Mouse (Mus musculus): ENCODE results near the gene Sap30.
A peak's percentile ranks its signal among the peaks of the same experiment; 100 is the strongest.
"Not testable (repeated sequence)": the region's sequence is repeated elsewhere in the genome, so short reads cannot be mapped to it uniquely, and the experiment has no call there.

Gene Sap30

DNA sequence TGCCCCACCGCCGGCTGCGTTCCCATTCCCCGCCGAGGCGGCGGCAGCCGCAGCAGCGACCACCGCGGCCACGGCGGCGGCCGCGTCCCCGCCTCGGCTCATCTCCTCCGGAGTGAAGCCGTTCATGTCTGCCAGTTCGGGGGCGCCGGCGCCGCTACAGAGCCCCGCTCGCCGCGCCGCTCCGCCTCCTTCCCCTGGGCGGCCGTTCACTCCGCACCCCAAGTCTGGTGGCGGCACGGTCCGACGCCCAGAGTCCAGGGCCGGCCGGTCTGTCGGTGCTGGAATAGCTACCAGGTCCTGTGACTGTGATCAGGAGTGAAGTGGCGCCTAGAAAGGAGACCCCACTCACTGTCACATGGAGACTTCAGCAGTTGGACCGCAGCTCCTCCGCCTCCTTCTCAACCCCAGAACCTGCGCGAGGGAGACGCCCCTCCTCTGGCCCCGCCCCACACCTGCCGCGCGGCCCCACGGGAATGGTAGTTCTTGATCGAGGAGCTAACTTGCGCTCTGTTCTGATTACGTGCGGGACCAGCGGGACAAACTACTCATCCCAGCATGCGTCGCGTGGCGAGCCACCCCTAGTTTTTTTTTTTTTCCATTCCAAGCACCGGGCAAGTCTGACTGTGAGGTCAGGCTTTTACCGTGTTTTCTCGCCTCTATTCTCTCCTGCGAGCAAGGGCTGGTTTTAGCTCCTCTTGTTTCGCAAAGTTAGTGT is at the start of gene Sap30:
TSS of gene Sap30 (minus strand) at position 420 of the 715 bp plus-strand sequence.
- DNase-seq, result peak; percentile 98 to 99

DNA sequence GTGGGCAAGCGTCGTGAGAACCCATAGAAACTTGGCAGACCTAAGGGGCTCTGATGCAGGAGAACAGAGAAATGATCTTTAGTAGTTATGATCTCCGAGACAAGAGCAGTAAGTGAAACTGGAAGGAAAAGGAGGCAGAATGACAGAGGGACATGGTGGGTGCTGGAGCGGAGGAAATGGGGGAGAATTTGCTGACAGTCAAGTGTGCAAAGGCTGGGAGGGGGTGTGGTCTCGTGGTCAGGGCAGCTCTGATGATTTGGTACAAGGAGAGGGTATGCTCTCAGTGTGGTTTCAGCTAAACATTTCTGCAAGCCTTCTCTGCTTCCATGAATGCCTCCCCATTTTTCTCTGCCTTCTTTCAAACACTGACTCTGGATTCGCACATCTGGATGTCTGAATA is 48.5 kb upstream of the Sap30 start:
- no peak for DNase-seq

DNA sequence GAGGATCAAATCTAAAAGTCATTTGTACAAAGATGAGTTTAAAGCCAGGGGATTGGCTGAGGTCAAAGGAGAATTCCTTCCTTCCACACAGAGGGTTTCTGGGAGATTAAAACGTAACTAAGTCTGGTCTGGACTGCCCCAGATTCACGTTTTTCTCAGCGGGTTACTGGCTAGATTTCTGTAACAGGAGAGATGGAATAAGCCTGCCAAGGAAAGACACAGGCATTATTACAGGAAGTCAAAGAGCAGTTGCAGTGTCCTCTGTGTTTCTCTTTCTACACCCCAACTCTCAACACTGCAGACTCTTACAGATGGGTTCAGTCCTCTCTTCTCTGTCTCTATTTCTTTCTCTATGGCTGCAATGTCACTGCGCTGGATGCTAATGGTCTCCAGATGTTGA is 46.8 kb upstream of the Sap30 start:
- DNase-seq, result no peak

DNA sequence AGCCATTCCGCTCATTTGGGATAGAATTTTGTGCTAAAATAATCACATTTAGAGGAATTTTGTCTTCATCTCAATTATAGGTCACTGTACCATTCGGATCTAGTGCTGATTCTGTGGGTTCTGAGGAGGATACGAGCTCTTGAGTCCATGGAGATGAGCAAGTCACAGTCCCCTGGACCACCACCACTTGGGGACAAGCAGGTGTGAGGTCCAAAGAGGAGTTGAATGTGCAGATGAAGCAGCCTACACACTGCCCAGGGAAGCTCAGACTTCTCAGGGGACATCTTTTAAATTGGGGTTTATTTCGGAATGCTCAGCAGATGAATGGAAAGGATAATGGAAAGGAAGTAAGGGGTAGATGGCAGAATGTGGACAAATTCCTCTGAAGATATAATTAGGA is 45.4 kb upstream of the Sap30 start:
- DNase-seq, result no peak

DNA sequence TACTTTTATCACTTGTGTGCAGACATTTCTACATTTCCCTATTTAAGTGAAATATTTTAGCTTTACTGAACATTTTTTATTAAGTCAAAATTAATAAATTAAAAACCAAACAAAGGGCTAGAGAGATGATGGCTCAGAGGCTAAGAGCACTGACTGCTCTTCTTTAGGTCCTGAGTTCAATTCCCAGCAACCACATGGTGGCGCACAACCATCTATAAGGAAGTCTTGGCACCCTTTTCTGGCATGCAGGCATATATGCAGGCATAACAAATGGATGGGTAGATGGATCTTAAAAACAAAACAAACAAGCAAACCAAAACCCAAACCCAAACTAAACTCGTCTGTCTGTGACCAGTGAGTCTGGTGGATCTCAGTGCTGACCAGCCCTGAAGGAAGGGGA is 44.6 kb upstream of the Sap30 start:
- DNase-seq, result no peak

DNA sequence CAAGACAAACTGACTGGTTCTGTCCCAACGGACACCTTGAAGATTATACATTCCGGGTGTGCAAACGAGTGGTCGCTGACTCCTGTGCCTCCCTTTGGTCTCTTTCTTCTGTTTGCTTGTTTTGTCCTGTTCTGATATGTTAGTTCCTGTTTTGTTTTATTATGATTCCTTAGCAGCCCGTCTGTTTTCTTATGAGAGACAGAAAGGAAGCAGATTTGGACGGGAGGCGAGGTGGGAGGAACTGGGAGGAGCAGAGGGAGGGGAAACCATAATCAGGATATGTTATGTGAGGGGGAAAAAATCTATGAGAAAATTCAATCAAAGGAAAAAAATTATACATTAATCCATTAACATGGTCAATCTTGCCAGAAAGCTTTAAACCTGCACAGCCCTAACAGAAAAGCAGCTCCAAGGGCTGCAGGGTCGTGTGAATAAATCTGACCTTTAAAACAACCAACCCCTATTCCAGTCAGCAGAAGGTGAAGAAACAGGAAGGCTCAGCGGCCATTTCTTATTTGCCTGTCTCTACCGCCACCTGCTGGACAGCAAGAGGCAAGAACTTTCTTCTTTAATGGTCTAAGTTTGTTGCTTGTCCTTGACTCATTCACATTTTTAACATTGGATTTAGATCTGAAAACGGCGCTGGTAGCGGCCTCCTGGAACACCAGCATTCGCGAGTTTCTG is 43.1 kb upstream of the Sap30 start:
- DNase-seq, result peak; percentile 36 to 51

DNA sequence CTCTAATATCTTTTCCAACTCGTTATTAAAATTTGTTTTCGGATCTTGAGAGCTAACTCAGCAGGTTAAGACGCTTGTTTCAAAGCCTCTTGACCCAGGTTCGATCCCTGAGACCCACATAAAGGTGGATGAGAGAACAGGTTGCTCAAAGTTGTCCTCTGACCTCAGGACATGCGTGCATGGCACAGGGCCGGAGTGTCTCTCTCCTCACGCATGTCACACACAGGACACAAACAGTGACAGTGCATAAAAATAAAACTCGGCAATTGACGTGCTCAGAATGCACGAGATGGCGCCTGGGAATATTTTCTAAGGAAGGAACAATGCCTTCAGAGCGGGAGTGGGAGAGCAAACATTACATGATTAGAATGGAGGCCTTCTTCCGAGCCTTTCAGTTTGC is 42.6 kb upstream of the Sap30 start:
- DNase-seq, result no peak

DNA sequence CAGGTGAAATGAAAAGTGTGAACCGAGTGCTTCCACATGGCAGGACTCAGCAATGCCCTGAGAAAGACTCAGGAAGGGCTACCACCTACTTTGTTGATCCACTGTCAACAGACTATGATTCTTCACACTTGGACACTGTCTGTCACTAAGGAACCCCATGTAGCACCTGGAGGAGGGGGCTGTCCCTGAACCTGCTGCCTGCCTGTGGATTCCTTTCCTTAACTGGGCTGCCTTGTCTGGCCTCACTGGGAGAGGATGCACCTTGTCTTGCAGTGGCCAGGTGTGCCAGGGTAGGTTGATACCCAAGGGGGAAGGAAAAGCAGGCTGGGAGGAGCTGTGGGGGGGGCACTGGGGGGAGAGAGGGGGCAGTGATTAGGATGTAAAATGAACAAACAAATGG is 40.4 kb upstream of the Sap30 start:
- no peak for DNase-seq

DNA sequence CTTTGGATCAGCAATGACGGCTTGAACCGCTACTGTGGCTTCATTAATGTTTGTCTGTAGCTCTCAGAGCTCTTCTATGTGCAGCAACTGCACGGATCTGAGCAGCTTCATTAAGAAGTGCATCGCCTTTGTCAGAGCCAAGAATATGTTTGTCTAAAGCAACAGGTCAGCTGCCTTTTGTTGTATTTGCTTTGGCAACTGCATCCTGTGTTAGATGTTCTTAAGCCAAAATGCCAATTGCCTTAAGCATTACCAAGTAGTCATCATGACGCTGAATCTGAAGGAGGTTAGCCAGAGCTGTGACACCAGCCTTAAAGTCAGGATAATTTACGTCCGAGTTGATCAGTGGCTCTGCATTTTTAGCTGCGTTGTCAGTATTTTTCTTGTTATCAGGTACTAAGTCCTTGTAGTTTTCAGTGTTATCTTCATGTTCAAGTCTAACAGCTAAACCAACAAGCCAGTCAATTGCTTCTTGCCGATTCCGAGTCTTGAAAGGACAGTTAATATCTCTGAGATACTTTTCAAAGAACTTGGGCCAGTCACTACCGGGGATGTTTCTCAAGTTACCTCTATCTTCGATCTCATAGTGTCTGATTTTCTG is 32.6 kb upstream of the Sap30 start:
- DNase-seq, result no peak

DNA sequence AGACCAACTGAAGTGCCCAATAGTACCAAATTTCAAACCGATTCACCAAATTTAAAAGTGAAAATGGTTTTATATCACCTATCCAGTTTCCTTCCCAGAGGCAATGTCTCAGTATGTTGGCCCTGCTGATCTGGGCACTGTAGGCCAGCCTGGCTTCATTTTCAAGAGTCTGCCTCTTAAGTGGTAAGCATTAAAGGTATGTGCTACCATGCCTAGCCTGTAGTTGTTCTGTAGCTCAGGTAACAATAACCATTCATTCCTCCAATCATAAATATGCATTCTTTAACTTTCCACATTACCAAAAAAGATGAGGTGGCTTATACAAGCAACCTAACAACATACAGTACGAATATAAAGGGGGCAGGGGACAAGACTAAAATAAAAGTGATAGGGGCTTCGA is 30.1 kb upstream of the Sap30 start:
- no peak for DNase-seq

DNA sequence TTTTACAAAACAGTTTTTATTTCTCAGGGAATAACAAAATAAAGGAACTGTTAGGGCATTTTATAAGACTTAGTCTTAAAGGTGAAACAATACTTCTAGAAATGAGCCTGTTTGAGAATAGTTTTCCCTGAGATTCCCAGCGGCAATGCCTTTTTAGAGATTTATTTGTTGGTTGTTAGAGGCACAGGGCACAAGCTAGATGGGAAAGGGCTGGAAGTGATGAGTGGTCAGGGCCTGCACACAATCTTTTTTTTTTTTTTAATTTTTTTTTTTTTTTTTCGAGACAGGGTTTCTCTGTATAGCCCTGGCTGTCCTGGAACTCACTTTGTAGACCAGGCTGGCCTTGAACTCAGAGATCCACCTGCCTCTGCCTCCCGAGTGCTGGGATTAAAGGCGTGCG is 29.0 kb upstream of the Sap30 start:
- not testable (repeated sequence) for DNase-seq

DNA sequence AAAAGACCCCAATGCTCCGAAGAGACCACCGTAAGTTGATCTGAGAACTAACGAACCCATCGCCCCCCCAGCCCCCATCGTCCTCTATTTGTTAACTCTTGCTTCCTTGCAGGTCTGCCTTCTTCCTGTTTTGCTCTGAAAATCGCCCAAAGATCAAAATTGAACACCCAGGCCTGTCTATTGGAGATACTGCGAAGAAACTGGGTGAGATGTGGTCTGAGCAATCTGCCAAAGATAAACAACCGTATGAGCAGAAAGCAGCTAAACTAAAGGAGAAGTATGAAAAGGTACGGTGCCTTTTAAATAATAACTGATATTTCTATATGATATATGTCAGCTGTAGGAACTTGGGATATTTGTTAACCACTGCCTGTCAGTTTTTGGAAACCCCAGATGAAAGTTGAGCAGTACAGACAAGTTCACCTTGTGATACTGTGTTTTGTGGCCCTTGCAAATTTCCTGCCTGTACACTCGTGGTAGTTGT is 25.6 kb upstream of the Sap30 start:
- not testable (repeated sequence) for DNase-seq

DNA sequence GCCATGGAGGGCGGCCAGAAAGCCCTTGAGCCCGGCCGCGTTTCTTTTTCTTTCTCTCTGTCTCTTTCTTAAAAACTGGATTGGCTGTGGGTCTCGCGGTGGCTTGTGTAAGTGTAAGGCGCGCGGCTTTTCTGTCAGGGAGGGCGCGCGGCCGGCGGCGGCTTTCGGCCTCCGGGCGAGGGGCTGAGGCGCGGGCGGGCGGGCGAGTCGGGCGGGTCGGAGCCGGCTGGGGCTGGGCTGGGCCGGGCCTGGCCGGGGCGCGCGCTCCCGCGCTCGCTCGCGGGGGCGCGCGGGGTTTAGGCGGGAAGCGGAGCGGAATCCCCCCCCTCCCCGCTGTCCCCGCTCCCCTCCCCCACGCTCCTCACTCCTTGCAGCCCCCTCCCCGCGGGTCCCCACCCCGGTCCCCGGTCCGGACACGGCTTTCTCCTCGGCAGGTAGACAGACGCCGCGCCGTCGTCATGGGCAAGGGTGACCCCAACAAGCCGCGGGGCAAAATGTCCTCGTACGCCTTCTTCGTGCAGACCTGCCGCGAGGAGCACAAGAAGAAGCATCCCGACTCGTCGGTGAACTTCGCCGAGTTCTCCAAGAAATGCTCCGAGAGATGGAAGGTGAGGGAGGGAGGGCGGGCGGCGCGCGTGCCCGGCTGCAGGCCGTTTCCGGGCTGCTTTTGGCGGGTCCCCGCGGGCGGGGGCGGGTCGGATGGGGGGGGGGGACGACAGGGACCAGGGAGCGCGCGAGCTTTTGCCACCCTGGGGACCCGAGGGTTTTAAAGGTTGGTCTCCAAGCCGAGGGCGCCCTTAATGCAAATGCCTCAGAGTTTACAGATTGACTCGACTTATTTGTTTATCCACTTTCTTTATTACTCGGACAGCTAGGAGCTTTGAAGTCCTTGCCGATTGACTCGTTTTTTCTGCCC is 24.7 kb upstream of the Sap30 start:
- DNase-seq, result peak; percentile 37 to 41

DNA sequence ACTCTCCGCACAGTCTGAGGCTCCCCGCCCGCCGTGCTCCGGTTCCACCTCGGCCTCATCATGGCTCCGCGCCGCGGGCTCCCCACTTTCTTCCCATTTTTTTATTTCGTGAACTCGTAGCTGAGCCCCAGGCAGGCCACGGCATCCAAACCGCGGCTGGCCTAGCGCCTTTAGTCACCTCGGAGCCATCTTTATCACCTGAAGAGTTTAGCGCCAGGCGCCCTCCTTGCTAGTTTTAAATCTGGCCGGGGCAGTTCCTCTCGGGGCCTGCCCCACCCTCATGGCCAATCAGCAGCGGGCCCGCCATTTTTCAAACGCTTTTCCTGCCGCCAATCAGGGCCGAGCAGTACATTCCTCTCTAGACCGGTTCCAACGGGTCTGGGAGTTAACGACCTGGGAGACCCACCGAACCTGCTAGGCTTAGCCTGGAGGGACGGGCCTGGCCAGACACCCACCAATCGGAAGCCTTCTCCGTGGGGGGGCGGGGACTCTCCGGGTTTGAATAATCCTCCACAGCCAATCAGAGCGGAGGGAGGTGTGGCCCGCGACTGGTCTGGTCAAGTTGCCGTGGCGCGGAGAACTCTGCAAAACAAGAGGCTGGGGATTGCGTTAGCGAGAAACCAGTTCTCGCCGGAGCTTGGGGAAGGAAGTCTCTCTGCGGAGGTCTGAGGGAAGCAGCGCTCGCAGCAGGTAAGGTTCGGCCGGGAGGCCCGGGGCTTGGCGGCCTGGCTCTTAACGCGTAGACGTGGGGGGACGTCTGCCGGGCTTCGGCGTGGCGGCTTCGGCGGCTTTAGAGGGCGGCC is 23.9 kb upstream of the Sap30 start, which contains the start of gene Hmgb2:
TSS of gene Hmgb2 (plus strand) at position 592 of the 803 bp plus-strand sequence.
- peak; percentile 99 to 100 for DNase-seq

DNA sequence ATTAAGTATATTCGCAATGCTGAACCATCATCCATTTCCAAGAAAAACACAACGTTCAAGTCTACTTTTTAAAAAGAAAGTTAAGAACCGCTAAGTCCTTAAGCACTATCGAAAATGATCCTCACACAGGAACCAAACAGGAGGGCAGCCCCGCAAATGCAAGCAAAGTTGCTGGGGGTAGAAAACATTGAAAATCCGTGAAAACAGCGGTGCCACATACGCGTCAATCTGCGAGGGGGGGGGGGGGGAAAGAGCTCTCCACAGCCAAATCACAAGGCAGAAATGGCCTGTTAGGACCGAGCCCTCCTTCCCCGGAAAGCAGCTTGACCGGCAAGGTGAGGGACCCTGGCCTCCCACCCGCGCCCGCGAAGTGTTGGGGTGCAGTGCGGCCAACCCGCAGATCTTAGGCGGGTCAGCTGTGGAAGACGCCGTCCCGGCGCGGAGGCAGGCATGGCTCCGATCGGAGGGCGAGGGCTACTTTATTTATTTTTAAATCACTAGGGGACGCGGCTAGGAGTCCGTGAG is 23.2 kb upstream of the Sap30 start:
- DNase-seq, result no peak

DNA sequence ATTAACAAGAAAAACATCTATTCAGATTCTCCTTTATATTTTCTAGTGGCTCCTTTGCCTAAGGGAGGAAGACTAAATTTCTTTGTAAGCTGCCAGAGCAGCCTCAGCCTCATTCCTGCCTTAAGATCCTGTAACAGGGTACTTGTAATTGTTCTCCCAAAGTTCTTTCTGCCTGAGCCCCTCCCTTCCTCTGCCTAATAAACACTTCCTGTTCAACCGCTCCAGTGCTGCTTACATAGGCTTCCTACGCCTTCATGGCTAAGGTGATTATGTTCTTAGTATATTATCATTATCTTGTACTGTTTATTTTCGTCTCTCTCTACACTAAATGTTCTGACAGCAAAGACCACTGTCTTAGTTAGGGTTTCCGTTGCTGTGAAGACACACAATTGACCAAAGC is 21.0 kb upstream of the Sap30 start:
- no peak for DNase-seq

DNA sequence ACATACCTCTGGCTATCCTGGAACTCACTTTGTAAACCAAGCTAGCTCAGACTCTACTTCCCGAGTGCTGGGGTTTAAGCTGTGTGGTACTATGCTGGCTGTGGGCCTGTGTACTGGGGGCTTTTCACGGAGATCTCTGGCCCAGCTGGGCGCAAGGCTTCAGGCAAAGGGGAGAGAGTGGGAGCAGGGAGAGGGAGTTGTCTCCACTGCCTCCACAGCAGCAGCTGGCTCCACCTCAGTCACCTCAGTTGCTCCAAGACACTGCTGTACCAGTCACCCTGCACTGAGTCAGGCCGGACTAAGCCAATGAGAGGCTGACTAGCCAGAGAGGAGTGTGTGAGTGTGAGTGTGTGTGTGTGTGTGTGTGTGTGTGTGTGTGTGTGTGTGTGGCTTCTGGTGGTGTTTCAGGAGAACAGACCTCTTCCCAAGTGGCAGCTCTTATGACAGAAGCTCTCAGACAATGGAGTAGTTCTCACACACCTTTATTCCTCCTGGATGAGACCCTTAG is 19.9 kb upstream of the Sap30 start:
- no peak for DNase-seq

DNA sequence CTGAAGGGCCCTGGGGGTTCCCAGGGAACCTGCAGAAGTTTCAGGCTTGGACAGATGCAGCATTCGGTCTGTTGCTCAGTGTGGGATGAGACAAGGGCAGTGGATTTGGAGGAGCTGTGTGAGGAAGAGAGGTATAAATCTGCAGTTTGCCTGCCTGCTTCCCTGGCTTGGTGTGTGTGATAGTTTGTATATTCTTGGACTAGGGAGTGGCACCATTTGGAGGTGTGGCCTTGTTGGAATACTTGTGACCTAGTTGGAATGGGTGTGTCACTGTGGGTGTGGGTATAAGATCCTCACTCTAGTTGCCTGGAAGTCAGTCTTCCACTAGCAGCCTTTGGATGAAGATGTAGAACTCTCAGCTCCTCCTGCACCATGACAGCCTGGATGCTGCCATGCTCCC is 17.8 kb upstream of the Sap30 start:
- not testable (repeated sequence) for DNase-seq

DNA sequence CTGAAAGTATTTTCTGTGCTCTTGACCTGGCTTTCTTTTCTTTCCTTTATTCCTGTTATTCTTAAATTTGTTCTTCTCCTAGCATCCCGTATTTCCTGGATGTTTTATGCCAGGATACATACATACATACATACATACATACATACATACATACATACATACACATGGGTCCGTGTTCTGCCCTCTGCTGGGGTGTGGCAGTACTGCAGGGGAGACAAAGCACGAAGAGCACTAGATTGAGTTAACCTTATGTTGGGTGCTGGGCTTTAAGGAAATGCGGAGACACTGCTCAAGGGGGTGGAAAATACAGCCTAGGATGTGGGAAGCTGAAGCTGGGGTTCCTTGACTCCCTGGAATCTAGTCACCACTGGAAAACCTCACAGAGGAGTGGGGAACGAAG is 16.0 kb upstream of the Sap30 start:
- DNase-seq, result peak; percentile 47 to 55

DNA sequence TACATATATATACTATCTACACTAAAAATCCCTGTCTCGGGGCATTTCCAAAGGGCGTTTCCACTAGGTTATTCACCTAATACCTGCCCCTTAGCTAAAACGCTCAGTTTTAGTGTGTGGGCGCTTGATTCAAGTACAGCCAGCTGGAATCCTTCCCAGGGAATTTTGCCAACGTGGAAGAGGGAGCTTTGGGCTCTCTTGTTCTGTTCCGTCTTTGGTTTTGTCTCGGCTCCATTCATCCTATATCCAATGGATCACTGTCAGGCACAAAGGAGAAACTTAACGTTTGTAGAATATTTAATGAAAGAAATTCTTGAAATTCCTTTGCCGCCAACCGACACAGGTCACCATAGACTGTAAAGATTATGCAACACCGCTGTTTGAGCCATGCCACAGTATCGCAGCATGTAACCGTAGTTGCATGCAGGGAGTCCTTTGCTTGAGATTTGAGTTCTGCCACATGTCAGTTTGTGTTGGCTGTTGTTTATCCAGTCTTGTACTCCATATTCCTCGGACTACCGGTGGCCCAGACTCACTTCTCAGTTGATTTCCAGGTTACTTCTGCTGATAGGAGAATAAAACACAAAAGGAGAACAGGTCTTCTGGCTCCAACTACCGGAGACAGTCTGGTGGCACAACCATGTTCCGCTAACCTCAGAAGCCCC is 11.3 kb upstream of the Sap30 start:
- DNase-seq, result no peak

DNA sequence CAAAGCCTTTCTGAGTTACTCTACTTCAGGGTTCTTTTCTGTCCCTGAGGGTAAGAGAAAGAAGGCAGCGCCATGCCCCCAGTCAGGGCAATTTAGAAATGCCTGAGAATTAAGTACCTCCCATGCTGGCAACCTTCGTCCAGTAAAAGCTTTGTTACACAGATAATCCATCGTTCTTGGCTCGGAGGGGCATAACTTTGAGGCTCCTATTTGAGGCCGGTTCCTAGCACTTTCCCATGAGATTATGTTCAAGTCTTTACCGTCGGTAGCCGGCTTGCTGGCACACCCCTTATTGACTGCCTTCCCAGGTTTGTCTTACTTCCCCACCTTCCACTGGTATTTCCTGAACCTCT is 10.8 kb upstream of the Sap30 start:
- DNase-seq, result no peak

Measured in thymus, adult 18-20 months (tissue).